Mouse (Mus musculus) cerebellum, postnatal 14 days (tissue): ENCODE data around the gene Sox15.

Experiments used
- DNase-seq, 2 experiments: peaks; one replicate each; pipeline ENCODE4 v3.0.0; 2021; ENCODE audit warnings: mixed read lengths in 2 of 2

Sox15 gene

GRCm38 (mm10) chr11:69635471-69635870 is 19.6 kb upstream of the Sox15 start:
- DNase-seq = no peak

GRCm38 (mm10) chr11:69645860-69646259 is 9.3 kb upstream of the Sox15 start:
- DNase-seq = no peak

- no peak for DNase-seq
Observed at GRCm38 (mm10) chr11:69653399-69653798, 1.7 kb upstream of the Sox15 start.

DNA sequence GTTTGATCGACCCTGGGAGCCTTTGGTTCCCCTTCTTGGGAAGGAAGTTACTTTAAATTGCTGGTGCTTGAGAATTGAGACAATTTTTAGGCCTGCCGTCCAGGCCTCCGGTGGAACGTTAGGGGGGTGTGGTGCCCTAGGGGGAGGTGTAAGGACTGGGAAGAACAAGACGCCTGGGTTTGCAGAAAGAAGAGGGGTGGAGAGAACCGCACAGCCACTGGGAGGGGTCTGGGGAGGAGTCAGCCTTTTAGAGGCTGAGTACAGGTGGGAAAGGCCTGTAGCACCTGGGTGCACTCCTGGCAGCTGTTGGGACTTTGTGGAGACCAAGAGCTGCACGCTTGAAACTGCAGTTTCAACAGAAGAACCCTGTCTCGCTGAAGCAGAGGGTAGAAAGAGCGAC is 354 bp upstream of the Sox15 start:
- DNase-seq = no peak

- DNase-seq = no peak
Observed at GRCm38 (mm10) chr11:69656065-69656455, 946 bp downstream of the Sox15 start.

DNA sequence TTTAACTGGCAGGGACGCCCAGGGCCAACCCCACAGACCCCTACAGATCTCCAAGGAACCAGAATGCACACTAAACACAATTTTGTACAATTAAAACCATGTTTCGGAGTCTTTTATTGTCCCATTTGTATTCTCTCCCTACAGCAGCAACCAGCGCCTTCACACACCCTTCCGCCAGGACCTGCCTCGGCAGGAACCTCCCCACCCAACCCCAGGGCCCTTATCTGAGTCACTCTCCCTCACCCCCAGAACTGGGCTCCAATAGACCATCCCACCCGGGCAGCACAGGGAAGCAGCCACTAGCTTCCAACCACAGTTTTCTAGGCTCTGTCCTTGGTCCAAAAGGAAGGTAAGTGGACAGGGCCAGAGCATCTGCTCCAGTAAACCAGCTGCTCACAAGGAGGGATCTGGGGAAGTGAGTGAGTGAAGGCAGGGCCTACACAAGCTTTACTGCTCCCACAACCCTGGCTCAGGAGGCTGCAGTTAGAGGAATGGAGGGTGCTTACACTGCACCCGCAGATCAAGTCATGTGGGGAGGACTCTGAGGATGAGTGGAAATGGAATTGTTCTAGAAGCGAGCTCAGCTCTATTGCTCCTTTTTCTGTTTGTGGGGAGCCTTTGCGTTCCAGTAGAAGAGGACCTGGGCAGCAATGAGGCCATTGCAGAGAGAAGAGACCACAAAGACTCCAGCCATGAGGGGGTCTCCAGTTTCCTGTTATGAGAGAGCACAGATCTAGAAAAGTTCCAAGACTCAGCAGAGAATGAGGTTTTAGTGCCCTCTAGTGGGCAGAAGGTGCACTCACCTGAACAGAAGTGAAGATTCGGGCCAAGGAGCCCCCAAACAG is 1.7 kb downstream of the Sox15 start:
- peak; percentile 69 to 76 for DNase-seq

- DNase-seq = no peak
Observed at GRCm38 (mm10) chr11:69657462-69657881, 2.4 kb downstream of the Sox15 start.

GRCm38 (mm10) chr11:69661221-69661881 is 6.2 kb downstream of the Sox15 start:
- DNase-seq = peak in 1 of 2 experiments; percentile 43

- DNase-seq = peak; percentile 95
Observed at GRCm38 (mm10) chr11:69662213-69662966, 7.3 kb downstream of the Sox15 start, which contains the start of gene Mpdu1. Gene Mpdu1 (minus strand): TSS chr11:69662642.

- peak in 1 of 2 experiments; percentile 50 for DNase-seq
Observed at GRCm38 (mm10) chr11:69662967-69663671, 8.0 kb downstream of the Sox15 start.

DNA sequence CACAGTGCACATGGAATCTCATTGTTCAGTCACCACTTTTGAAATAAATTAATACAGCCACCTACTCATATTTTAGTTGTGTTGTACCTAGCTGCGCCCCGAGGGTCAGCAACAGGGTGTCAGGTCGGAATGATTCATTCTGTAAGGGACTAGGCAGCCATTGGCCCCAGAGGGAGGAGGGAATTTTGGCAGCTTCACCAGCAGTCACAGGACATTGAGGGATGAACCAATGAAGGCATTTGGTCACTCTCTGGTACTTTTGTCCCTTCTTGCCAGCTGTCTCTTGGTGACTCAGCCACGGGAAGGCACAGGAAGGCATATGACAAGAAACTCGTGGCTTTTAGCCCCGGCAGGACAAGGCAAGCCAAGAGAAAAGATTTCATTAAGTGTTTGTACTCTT is 8.7 kb downstream of the Sox15 start:
- DNase-seq = no peak

- DNase-seq = no peak
Observed at GRCm38 (mm10) chr11:69664841-69665240, 9.7 kb downstream of the Sox15 start.

GRCm38 (mm10) chr11:69665457-69665960 is 10.4 kb downstream of the Sox15 start:
- no peak for DNase-seq

GRCm38 (mm10) chr11:69665961-69666664 is 11.0 kb downstream of the Sox15 start, which contains the start of gene Cd68:
Gene Cd68 (minus strand): TSS chr11:69666153.
- DNase-seq = no peak

DNA sequence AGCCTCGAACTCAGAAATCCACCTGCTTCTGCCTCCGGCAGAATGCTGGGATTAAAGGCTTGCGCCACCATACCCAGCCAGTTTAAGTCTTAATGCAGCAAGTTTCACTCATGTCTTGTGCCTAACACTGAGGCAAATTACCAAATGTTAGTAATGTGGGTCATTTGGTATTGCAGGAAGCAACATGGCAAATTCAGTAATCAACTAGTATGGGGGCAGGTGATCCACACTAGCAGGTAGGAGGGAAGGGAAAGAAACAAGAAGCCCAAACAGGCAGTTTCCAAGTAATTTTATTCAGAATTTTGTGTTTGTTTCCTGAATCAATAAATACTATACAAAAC is 11.5 kb downstream of the Sox15 start:
- DNase-seq = no peak

- peak; percentile 97 to 98 for DNase-seq
Observed at GRCm38 (mm10) chr11:69670786-69671725, 15.9 kb downstream of the Sox15 start.

- no peak for DNase-seq
Observed at GRCm38 (mm10) chr11:69671726-69672124, 16.6 kb downstream of the Sox15 start.

DNA sequence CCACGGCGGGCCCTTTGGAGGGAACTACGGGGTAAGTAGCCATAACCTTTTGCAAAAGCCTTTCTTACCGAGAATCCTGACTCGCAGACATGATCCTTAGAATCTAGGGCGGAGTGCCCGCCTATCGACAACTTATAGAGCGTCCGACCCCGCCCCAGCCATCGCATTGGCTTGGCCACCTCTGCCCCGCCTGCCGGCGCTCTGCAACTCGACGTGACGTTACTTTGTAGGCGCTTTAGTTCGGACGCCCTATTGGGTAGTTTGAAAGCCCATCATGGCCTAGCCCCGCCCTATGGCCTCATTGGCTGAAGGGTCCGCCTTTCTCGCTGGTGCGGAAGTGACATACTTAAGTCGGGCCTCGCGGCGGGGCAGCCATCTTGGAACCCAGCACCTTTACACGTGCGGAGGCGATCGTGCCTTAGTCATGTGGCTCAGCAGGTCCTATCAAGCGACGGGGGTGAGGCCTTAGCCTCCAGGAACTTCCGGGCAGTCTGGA is 17.1 kb downstream of the Sox15 start, which contains the start of gene Eif4a1:
Gene Eif4a1, minus strand, starts transcription at position 213 of the 496 bp plus-strand sequence.
- DNase-seq = peak; percentile 100

DNA sequence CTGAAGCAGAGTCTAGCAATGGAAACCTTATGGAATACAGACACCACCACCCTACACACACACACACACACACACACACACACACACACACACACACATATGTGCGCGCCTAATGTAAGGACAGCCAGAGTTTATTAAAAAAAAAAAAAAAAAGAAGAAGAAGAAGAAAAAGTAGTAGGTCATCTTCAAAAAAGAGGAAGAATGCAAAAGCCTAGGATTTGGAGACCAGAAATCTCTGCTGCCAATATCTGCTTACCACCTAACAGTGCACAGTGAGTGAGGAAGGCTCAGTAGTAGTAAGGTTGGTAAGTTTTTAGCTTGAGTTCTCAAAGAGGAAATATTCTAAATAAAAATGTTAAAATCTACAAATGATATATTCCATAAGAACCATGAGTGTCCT is 24.0 kb downstream of the Sox15 start:
- no peak for DNase-seq

GRCm38 (mm10) chr11:69680136-69680855 is 25.2 kb downstream of the Sox15 start:
- DNase-seq = peak in 1 of 2 experiments; percentile 29
